Mouse (Mus musculus): Measurements from ENCODE around the gene Plg. TPM values are rescaled to one million over a fixed set of nuclear protein-coding genes. Genes with fewer than 3 reads are reported as not detected.

Plg gene
- polyA plus RNA-seq, 1 experiment from 2014 or later: not detected

GRCm38 (mm10) chr17:12412891-12413237 lies 34.5 kb downstream of the Plg start:
- no peak overlapping the region for H3K27ac ChIP-seq (ENCODE audit: low read depth, low read length)
- H3K9me3 ChIP-seq (ENCODE audit: control insufficient read depth, low read length): no peaks in the 10 kb centered on the region
- peaks cover 18% of the 10 kb centered on the region; the same call in 1 of the 2 replicates for H3K4me1 ChIP-seq (ENCODE audit: control insufficient read depth, insufficient read depth, low read length)
- 38% methylated on average over 3 of the region's 3 CpGs for WGBS
- H3K4me2 ChIP-seq (replicated peaks; ENCODE audit: low read depth, low read length): no peak overlapping the region
- H3K4me3 ChIP-seq (ENCODE audit: low read length): no peak overlapping the region
- H3K36me3 ChIP-seq (ENCODE audit: control insufficient read depth, insufficient read depth, low read length): no peaks in the 10 kb centered on the region
- no peak overlapping the region for H3K9ac ChIP-seq (ENCODE audit: low read depth, low read length)
- ATAC-seq (ENCODE audit: low FRiP score, low TSS enrichment): no peak
- H3K27me3 ChIP-seq (ENCODE audit: control insufficient read depth, insufficient read depth, low read length): no peaks in the 10 kb centered on the region

DNA sequence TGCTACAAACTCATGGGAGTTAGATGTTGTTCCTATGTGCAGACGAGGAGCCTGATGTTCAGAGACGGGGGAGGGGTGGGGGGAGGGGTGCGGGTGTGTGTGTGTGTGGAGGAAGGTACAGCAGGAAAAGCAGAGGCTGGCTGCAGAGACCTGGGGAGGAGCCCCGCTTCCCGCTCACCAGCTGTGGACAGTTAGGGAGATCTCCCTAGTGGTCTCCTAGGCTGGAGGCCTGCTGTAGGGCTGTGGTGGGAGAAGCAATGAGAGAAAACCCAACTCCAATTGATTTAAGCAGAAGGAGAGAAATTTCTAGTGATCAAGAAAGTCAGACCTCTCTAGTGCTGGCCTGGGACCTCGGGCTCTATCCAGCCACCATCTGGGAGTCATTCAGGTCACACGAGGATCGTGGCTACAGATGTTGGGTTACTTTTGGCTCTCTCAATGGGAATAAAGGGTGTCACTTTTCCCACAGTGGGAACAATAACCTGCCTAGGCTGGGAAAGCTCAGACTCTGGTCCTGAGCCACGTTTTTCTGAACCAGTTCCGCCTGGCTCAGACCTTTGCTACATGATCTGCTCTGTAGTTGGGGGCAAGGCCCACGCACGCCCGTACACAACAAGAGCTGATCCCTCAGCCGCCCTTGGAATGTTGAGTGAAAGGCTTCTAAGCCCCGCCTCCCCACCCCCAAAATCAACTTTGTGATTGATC lies 36.8 kb downstream of the Plg start:
- Histone ChIP-seq H3K27ac (ENCODE audit: low read depth, low read length) (peak overlapping the region; percentile 67; the same call in 1 of the 2 replicates), H3K4me1 (ENCODE audit: control insufficient read depth, insufficient read depth, low read length) (peaks cover 18% of the 10 kb centered on the region; the same call in 1 of the 2 replicates), H3K4me2 (replicated peaks; ENCODE audit: low read depth, low read length) (no peak overlapping the region), H3K9ac (ENCODE audit: low read depth, low read length) (no peak overlapping the region), H3K36me3 (ENCODE audit: control insufficient read depth, insufficient read depth, low read length) (no peaks in the 10 kb centered on the region), H3K4me3 (ENCODE audit: low read length) (no peak overlapping the region), H3K9me3 (ENCODE audit: control insufficient read depth, low read length) (no peaks in the 10 kb centered on the region), H3K27me3 (ENCODE audit: control insufficient read depth, insufficient read depth, low read length) (no peaks in the 10 kb centered on the region)
- peak; percentile 39; the same call in 1 of the 2 replicates for ATAC-seq (ENCODE audit: low FRiP score, low TSS enrichment)
- WGBS: 30% methylated on average over 15 of the region's 15 CpGs

DNA sequence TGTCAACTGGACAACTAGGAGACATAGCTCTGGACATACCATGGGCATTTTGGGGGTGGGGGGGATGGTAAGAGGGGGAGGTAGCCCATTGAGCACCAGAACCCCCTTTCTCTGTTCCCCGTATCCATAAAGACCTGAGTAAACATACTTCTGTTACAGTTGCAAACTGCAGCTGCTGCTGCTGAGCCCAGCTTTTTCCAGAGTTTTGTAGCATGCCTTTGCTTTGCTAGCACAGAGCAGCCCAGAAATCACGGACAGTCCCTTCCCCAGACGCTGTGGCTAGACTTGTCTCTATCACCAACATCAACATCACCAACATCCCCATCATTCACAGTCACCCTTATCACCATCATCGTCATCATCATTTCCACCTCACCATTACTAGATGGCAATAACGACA lies 37.3 kb downstream of the Plg start:
- H3K36me3 ChIP-seq (ENCODE audit: control insufficient read depth, insufficient read depth, low read length): no peaks in the 10 kb centered on the region
- no peak overlapping the region for H3K4me2 ChIP-seq (replicated peaks; ENCODE audit: low read depth, low read length)
- no peaks in the 10 kb centered on the region for H3K27me3 ChIP-seq (ENCODE audit: control insufficient read depth, insufficient read depth, low read length)
- H3K27ac ChIP-seq (ENCODE audit: low read depth, low read length): peak overlapping the region; percentile 67; the same call in 1 of the 2 replicates
- H3K4me3 ChIP-seq (ENCODE audit: low read length): no peak overlapping the region
- no peak overlapping the region for H3K9ac ChIP-seq (ENCODE audit: low read depth, low read length)
- peaks cover 18% of the 10 kb centered on the region; the same call in 1 of the 2 replicates for H3K4me1 ChIP-seq (ENCODE audit: control insufficient read depth, insufficient read depth, low read length)
- peak; percentile 13; the same call in 1 of the 2 replicates for ATAC-seq (ENCODE audit: low FRiP score, low TSS enrichment)
- 59% methylated on average over 5 of the region's 5 CpGs for WGBS
- H3K9me3 ChIP-seq (ENCODE audit: control insufficient read depth, low read length): no peaks in the 10 kb centered on the region

DNA sequence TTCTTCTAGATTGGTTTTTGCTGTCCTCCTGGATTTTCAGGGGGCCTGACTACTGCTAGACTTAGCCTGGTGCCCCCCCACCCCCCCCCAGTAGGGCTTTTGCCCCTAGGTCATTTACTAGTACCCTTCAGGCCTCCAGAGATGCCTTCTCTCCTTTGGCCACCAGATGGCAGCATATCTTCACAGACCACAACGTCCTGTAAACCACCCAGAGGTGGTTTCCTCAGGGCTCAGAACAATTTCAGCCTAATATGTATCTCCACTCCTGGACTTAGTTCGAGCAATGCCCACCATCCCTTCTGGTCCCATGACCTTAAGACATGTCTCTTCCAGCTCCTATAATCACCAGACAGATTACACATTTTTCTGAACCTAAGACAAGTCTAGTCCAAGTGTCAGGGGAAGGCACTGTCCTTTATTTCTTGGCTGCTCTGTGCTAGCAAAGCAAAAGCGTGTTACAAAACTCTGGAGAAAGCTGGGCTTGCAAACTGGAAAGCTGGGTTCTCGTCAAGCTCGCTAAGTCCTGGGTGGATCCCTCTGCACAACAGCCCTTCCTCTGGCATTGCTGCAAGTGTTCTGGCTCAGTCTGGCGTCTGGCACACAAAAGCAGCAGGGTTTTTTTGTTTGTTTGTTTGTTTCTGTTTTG lies 38.0 kb downstream of the Plg start:
- Histone ChIP-seq H3K9ac (ENCODE audit: low read depth, low read length) (no peak overlapping the region), H3K9me3 (ENCODE audit: control insufficient read depth, low read length) (no peaks in the 10 kb centered on the region), H3K4me1 (ENCODE audit: control insufficient read depth, insufficient read depth, low read length) (peaks cover 18% of the 10 kb centered on the region; the same call in 1 of the 2 replicates), H3K36me3 (ENCODE audit: control insufficient read depth, insufficient read depth, low read length) (no peaks in the 10 kb centered on the region), H3K27ac (ENCODE audit: low read depth, low read length) (no peak overlapping the region), H3K4me3 (ENCODE audit: low read length) (no peak overlapping the region), H3K4me2 (replicated peaks; ENCODE audit: low read depth, low read length) (no peak overlapping the region), H3K27me3 (ENCODE audit: control insufficient read depth, insufficient read depth, low read length) (no peaks in the 10 kb centered on the region)
- peak; percentile 32; the same call in 1 of the 2 replicates for ATAC-seq (ENCODE audit: low FRiP score, low TSS enrichment)
- WGBS: 47% methylated on average over 6 of the region's 6 CpGs

DNA sequence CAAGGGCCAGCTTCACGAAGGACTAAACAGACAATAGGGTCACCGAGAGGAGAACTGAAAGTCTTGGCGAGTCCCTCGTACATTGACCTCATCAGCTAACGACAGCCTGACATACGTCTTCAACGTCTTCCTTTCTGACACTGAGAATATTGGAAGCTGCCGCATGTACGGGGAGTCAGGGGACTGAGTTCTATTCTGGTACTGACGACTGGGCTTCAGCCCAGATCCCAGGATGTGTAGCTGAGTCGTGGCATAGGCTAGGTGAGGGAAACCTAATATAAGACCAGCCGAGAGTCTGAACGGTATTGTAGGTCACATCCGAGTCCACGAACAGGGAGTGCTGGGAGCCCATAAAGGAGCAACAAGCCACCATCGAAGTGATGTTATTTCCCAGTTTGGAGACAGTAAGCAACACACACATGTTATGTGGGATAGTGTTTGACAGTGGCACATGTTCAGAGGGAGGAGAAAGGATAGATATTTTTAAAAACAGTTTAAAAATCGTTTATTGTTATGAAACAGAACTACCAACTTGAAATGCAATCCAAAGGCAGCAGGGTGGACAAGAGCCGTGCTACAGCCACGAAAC lies 41.2 kb downstream of the Plg start:
- no peak for ATAC-seq (ENCODE audit: low FRiP score, low TSS enrichment)
- H3K4me3 ChIP-seq (ENCODE audit: low read length): no peak overlapping the region
- 81% methylated on average over 19 of the region's 19 CpGs for WGBS
- no peaks in the 10 kb centered on the region for H3K36me3 ChIP-seq (ENCODE audit: control insufficient read depth, insufficient read depth, low read length)
- no peaks in the 10 kb centered on the region for H3K9me3 ChIP-seq (ENCODE audit: control insufficient read depth, low read length)
- no peak overlapping the region for H3K27ac ChIP-seq (ENCODE audit: low read depth, low read length)
- H3K9ac ChIP-seq (ENCODE audit: low read depth, low read length): no peak overlapping the region
- H3K4me2 ChIP-seq (replicated peaks; ENCODE audit: low read depth, low read length): no peak overlapping the region
- no peaks in the 10 kb centered on the region for H3K27me3 ChIP-seq (ENCODE audit: control insufficient read depth, insufficient read depth, low read length)
- 0 out of 2 replicates have a peak, but pooled peaks cover 12% of the 10 kb centered on the region for H3K4me1 ChIP-seq (ENCODE audit: control insufficient read depth, insufficient read depth, low read length)

GRCm38 (mm10) chr17:12420886-12421574 lies 42.6 kb downstream of the Plg start:
- 69% methylated on average over 16 of the region's 16 CpGs for WGBS
- Histone ChIP-seq H3K27ac (ENCODE audit: low read depth, low read length) (no peak overlapping the region), H3K9me3 (ENCODE audit: control insufficient read depth, low read length) (no peaks in the 10 kb centered on the region), H3K9ac (ENCODE audit: low read depth, low read length) (no peak overlapping the region), H3K36me3 (ENCODE audit: control insufficient read depth, insufficient read depth, low read length) (no peaks in the 10 kb centered on the region), H3K4me3 (ENCODE audit: low read length) (no peak overlapping the region), H3K27me3 (ENCODE audit: control insufficient read depth, insufficient read depth, low read length) (no peaks in the 10 kb centered on the region), H3K4me2 (replicated peaks; ENCODE audit: low read depth, low read length) (no peak overlapping the region), H3K4me1 (ENCODE audit: control insufficient read depth, insufficient read depth, low read length) (0 out of 2 replicates have a peak, but pooled peaks cover 2% of the 10 kb centered on the region)
- no peak for ATAC-seq (ENCODE audit: low FRiP score, low TSS enrichment)

- Histone ChIP-seq H3K9me3 (ENCODE audit: control insufficient read depth, low read length) (no peaks in the 10 kb centered on the region), H3K4me2 (replicated peaks; ENCODE audit: low read depth, low read length) (no peak overlapping the region), H3K27ac (ENCODE audit: low read depth, low read length) (no peak overlapping the region), H3K4me1 (ENCODE audit: control insufficient read depth, insufficient read depth, low read length) (no peaks in the 10 kb centered on the region), H3K9ac (ENCODE audit: low read depth, low read length) (no peak overlapping the region), H3K27me3 (ENCODE audit: control insufficient read depth, insufficient read depth, low read length) (no peaks in the 10 kb centered on the region), H3K36me3 (ENCODE audit: control insufficient read depth, insufficient read depth, low read length) (no peaks in the 10 kb centered on the region), H3K4me3 (ENCODE audit: low read length) (no peak overlapping the region)
- WGBS: 100% methylated on average over 1 of the region's 1 CpGs
- no peak for ATAC-seq (ENCODE audit: low FRiP score, low TSS enrichment)
Measured at GRCm38 (mm10) chr17:12422143-12422542, 43.7 kb downstream of the Plg start.

DNA sequence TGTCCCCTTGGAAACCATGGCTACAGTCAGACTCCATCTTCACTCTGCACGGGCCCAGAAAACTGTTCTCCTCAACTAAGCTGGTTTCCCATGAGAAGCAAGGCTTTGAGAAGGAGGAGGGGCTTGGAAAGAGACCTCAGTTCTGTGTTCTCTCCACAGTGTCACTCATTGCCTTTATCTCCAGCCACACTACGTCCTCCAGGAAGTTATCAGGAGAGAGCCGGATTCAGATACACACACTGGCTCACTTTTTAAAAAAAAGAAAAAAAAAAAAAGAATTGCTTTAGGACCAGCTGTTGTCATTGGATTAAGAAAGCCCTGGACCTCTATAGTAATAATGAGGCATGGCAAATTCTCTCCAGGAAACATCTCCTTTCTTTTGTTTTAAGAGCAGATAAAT lies 48.7 kb downstream of the Plg start:
- 50% methylated on average over 3 of the region's 3 CpGs for WGBS
- H3K4me1 ChIP-seq (ENCODE audit: control insufficient read depth, insufficient read depth, low read length): no peaks in the 10 kb centered on the region
- H3K4me2 ChIP-seq (replicated peaks; ENCODE audit: low read depth, low read length): no peak overlapping the region
- H3K9me3 ChIP-seq (ENCODE audit: control insufficient read depth, low read length): no peaks in the 10 kb centered on the region
- no peak overlapping the region for H3K9ac ChIP-seq (ENCODE audit: low read depth, low read length)
- no peak overlapping the region for H3K27ac ChIP-seq (ENCODE audit: low read depth, low read length)
- no peak for ATAC-seq (ENCODE audit: low FRiP score, low TSS enrichment)
- H3K4me3 ChIP-seq (ENCODE audit: low read length): no peak overlapping the region
- no peaks in the 10 kb centered on the region for H3K27me3 ChIP-seq (ENCODE audit: control insufficient read depth, insufficient read depth, low read length)
- H3K36me3 ChIP-seq (ENCODE audit: control insufficient read depth, insufficient read depth, low read length): no peaks in the 10 kb centered on the region

Measured in kidney, embryonic 14.5 days (tissue).